Mouse (Mus musculus) thymus, adult 2 months (tissue): ENCODE measurements around the gene Syt1.

Experiments used
- CTCF ChIP-seq: fragments of 200-500 bp; IDR thresholded peaks from 2 replicates; pipeline ENCODE4 v1.5.1; 2012; ENCODE audit warnings: mild to moderate bottlenecking, control low read depth, low read length, moderate library complexity, borderline replicate concordance; ENCODE audit not compliant: control insufficient read depth, poor library complexity, insufficient read depth; ENCODE audit errors: extremely low read depth
- POLR2A ChIP-seq: fragments of 200-500 bp; IDR thresholded peaks from 2 replicates; pipeline ENCODE4 v1.6.1; 2012; ENCODE audit warnings: mild to moderate bottlenecking, low read length, control low read depth, moderate library complexity; ENCODE audit not compliant: control insufficient read depth, poor library complexity, insufficient read depth; ENCODE audit errors: extremely low read depth

GRCm38 (mm10) chr10:108597385-108597784, 413.4 kb downstream of the Syt1 start:
- TF ChIP-seq CTCF = no peak
- no peak for TF ChIP-seq POLR2A
